In the genomic region with DNA sequence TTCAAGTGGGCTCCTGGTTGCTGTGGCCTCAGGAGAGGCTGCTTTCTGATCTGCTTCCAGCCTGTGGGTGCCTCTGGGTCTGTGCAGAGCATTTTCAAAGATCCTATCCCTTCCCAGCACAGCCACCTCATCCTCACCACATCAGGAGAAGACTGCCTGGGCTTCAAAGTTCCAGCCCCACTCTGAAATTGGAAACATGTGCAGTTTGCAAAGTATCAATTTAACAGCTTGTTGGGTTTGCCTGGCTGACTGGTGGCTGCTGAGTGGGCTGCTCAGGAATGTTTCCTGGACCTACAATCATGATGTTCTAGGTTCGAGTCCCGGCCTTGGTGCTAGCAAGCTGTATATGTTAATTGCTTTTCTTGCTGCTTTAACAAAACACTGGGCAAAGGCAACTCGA, we compare ENCODE assay signal across 20 mouse cellular contexts. TPM values are rescaled to one million over a fixed set of nuclear protein-coding genes. Genes with fewer than 3 reads are reported as not detected.
DNase-seq lines count a peak whose midpoint lies in the region; ATAC-seq and TF ChIP-seq lines count a peak whose summit lies in the region.
"Had no signal": no experiment of that assay in that cellular context is flagged by ENCODE, and none has a peak within 500 bp of the region (broad histone marks: within the 10 kb centered on the region; RNA-seq: fewer than 3 reads in every experiment).

No protein-coding gene starts in this region.

- TF ChIP-seq CTCF in liver, postnatal 0 days (IDR thresholded peaks at IDR 0.05; ENCODE audit: low read depth): no peak

- no peaks in the 10 kb centered on the region for H3K27me3 ChIP-seq in embryonic facial prominence, embryonic 11.5 days (ENCODE audit: control insufficient read depth, insufficient read depth, low read length)
- H3K27me3 ChIP-seq in limb, embryonic 14.5 days (ENCODE audit: control insufficient read depth, insufficient read depth, low read length): no peaks in the 10 kb centered on the region
- no peaks in the 10 kb centered on the region for H3K27me3 ChIP-seq in liver, postnatal 0 days (ENCODE audit: insufficient read depth, low read length)
- H3K27me3 ChIP-seq: forebrain, embryonic 15.5 days; heart, embryonic 13.5 days; hindbrain, embryonic 13.5 days; intestine, embryonic 15.5 days had no signal

- no peak overlapping the region for H3K4me2 ChIP-seq in embryonic facial prominence, embryonic 11.5 days (ENCODE audit: low read depth, low read length)
- no peak overlapping the region for H3K4me2 ChIP-seq in limb, embryonic 14.5 days (replicated peaks; ENCODE audit: low read depth, low read length, severe bottlenecking)
- H3K4me2 ChIP-seq in liver, postnatal 0 days (ENCODE audit: low read depth, low read length): no peak overlapping the region
- H3K4me2 ChIP-seq: forebrain, embryonic 15.5 days; heart, embryonic 13.5 days; hindbrain, embryonic 13.5 days; intestine, embryonic 15.5 days had no signal

- no peak for ATAC-seq in embryonic facial prominence, embryonic 11.5 days (replicated peaks; ENCODE audit: insufficient number of reproducible peaks, low FRiP score, low TSS enrichment, low read depth)
- no peak for ATAC-seq in limb, embryonic 14.5 days (ENCODE audit: low FRiP score, low read depth)
- ATAC-seq in liver, postnatal 0 days: no peak
- ATAC-seq: CD4-positive, CD25-positive, alpha-beta regulatory T cell, adult 4 months; forebrain, embryonic 15.5 days; intestine, embryonic 15.5 days had no signal

- DNase-seq in 3T3-L1 (ENCODE audit: low read depth, low spot score) (peak; percentile 39), NIH3T3 (ENCODE audit: low read depth) (peak; percentile 62)
- DNase-seq in embryonic facial prominence, embryonic 11.5 days (ENCODE audit: low spot score): peak; percentile 63
- peak; percentile 16 for DNase-seq in limb, embryonic 14.5 days (ENCODE audit: low spot score)
- DNase-seq in liver, postnatal 0 days: no peak
- DNase-seq in gastrocnemius, postnatal 25 days: no peak
- DNase-seq: adrenal gland, postnatal 10 days; B cell, adult 2 months; cerebellum, adult 11 months; cerebellum, adult 8-10 months; cerebellum, postnatal 14 days; gastrocnemius, postnatal 10 days; heart, postnatal 4 days; kidney, adult 18-20 months had no signal

- TF ChIP-seq POLR2A in limb, embryonic 14.5 days (IDR thresholded peaks at IDR 0.05; ENCODE audit: borderline replicate concordance, extremely low read depth, insufficient read depth, insufficient read length): no peak

- H3K27ac ChIP-seq in embryonic facial prominence, embryonic 11.5 days (replicated peaks; ENCODE audit: low read depth, low read length): no peak overlapping the region
- no peak overlapping the region for H3K27ac ChIP-seq in limb, embryonic 14.5 days (replicated peaks; ENCODE audit: low read depth, low read length)
- H3K27ac ChIP-seq in liver, postnatal 0 days (ENCODE audit: low read depth): no peak overlapping the region
- H3K27ac ChIP-seq: forebrain, embryonic 15.5 days; heart, embryonic 13.5 days; hindbrain, embryonic 13.5 days; intestine, embryonic 15.5 days had no signal

- H3K9me3 ChIP-seq in embryonic facial prominence, embryonic 11.5 days (replicated peaks; ENCODE audit: control insufficient read depth, low read length): no peaks in the 10 kb centered on the region
- no peaks in the 10 kb centered on the region for H3K9me3 ChIP-seq in limb, embryonic 14.5 days (ENCODE audit: control insufficient read depth, low read length)
- H3K9me3 ChIP-seq in liver, postnatal 0 days (ENCODE audit: low read length): no peaks in the 10 kb centered on the region
- H3K9me3 ChIP-seq: forebrain, embryonic 15.5 days; G1E; heart, embryonic 13.5 days; hindbrain, embryonic 13.5 days; intestine, embryonic 15.5 days had no signal

- no peaks in the 10 kb centered on the region for H3K4me1 ChIP-seq in embryonic facial prominence, embryonic 11.5 days (ENCODE audit: control insufficient read depth, insufficient read depth, low read length)
- H3K4me1 ChIP-seq in limb, embryonic 14.5 days (ENCODE audit: control insufficient read depth, insufficient read depth, low read length): no peaks in the 10 kb centered on the region
- no peaks in the 10 kb centered on the region for H3K4me1 ChIP-seq in liver, postnatal 0 days (ENCODE audit: insufficient read depth)
- H3K4me1 ChIP-seq: forebrain, embryonic 15.5 days; heart, embryonic 13.5 days; hindbrain, embryonic 13.5 days; intestine, embryonic 15.5 days had no signal

- WGBS in embryonic facial prominence, embryonic 11.5 days: 62% methylated on average over 3 of the region's 3 CpGs
- WGBS in limb, embryonic 14.5 days: 55% methylated on average over 3 of the region's 3 CpGs
- 68% methylated on average over 3 of the region's 3 CpGs for WGBS in liver, postnatal 0 days (ENCODE audit: insufficient replicate concordance)

- H3K9ac ChIP-seq in embryonic facial prominence, embryonic 11.5 days (replicated peaks; ENCODE audit: low read length): no peak overlapping the region
- no peak overlapping the region for H3K9ac ChIP-seq in limb, embryonic 14.5 days (ENCODE audit: low read depth, low read length, severe bottlenecking)
- H3K9ac ChIP-seq in liver, postnatal 0 days (replicated peaks): no peak overlapping the region
- H3K9ac ChIP-seq: forebrain, embryonic 15.5 days; heart, embryonic 13.5 days; hindbrain, embryonic 13.5 days; intestine, embryonic 15.5 days had no signal

- H3K4me3 ChIP-seq in embryonic facial prominence, embryonic 11.5 days (ENCODE audit: low read depth, low read length): no peak overlapping the region
- H3K4me3 ChIP-seq in limb, embryonic 14.5 days (replicated peaks; ENCODE audit: low read length): no peak overlapping the region
- no peak overlapping the region for H3K4me3 ChIP-seq in liver, postnatal 0 days (ENCODE audit: low read depth, low read length)
- H3K4me3 ChIP-seq: forebrain, embryonic 15.5 days; heart, embryonic 13.5 days; hindbrain, embryonic 13.5 days; intestine, embryonic 15.5 days had no signal

- H3K36me3 ChIP-seq in embryonic facial prominence, embryonic 11.5 days (replicated peaks; ENCODE audit: control insufficient read depth, insufficient read depth, low read depth, low read length): no peaks in the 10 kb centered on the region
- no peaks in the 10 kb centered on the region for H3K36me3 ChIP-seq in limb, embryonic 14.5 days (ENCODE audit: control insufficient read depth, insufficient read depth, low read length)
- no peaks in the 10 kb centered on the region for H3K36me3 ChIP-seq in liver, postnatal 0 days (replicated peaks; ENCODE audit: insufficient read depth, low read length)
- H3K36me3 ChIP-seq: forebrain, embryonic 15.5 days; G1E; heart, embryonic 13.5 days; hindbrain, embryonic 13.5 days; intestine, embryonic 15.5 days had no signal

- TF ChIP-seq EP300 in liver, postnatal 0 days (IDR thresholded peaks at IDR 0.05; ENCODE audit: low read depth): no peak

RNA-seq across cellular contexts. Expression of gene Ccnd1, which starts 49.1 kb away (rescaled TPM):
- 208 and 223 TPM in 2 replicates for polyA plus RNA-seq in embryonic facial prominence, embryonic 11.5 days (2014; fragmentation: Nextera tagmentation; extraction: Ambion mirVana)
- polyA plus RNA-seq in limb, embryonic 14.5 days (2012; rRNA removed): 110 and 125 TPM in 2 replicates
- polyA plus RNA-seq in limb, embryonic 14.5 days (2014; fragmentation: Nextera tagmentation; extraction: Ambion mirVana): 127 and 147 TPM in 2 replicates
- 10.1 TPM in 2 replicates for polyA plus RNA-seq in liver, postnatal 0 days (2015; fragmentation: Nextera tagmentation; extraction: Ambion mirVana)
- total RNA-seq in gastrocnemius, postnatal 25 days (2021): 10 to 100 TPM; 11.4 to 14.1 TPM
- polyA plus RNA-seq: G1E had no signal

Comparison
In these comparisons a context has a peak if more than half of its experiments do, and no peak if none do; other contexts are left out.
1. DNase-seq: peak in 3T3-L1 (single experiment), NIH3T3 (single experiment), embryonic facial prominence, embryonic 11.5 days (single experiment) and limb, embryonic 14.5 days (single experiment); none in liver, postnatal 0 days (single experiment) and gastrocnemius, postnatal 25 days (single experiment).